8 mouse cellular contexts compared by ENCODE assay signal in the genomic region with DNA sequence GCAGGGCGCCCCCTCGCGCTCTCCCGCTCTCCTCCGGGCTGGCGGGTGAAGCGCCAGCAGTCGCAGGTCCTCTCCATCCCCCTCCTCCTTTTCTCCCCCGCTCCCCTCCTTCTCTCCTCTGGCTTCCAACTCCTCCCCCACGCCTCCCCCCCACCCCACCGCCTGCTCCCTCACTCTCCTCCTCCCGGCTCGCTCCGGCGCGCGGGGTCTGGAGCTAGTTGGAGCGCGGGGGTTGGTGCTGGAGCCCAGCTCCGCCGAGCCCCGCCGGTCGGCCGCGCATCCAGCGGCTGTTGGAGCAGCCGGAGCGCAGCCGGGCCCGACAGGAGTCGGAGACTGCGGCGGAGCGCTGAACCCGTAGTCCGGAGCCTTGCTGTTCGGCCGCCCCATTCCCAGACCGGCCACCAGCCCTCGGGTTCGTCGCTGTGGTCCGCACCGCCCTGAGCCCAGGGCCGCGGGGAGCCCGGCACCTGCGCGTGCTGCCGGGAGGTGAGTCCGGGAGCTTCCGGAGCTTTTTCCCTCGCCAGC. TPM values are rescaled to one million over a fixed set of nuclear protein-coding genes. Genes with fewer than 3 reads are reported as not detected.
DNase-seq lines count a peak whose midpoint lies in the region; ATAC-seq and TF ChIP-seq lines count a peak whose summit lies in the region.

A gene (plus strand): TSS at position 29 of the 525 bp plus-strand sequence.

- peak within 1 kb of the TSS; percentile 64 for H3K9ac ChIP-seq in forebrain, embryonic 15.5 days (replicated peaks)
- H3K9ac ChIP-seq in hindbrain, embryonic 14.5 days, result peak within 1 kb of the TSS; percentile 78

- peak within 1 kb of the TSS; percentile 59 for H3K4me3 ChIP-seq in brown adipose tissue, adult 24 weeks (ENCODE audit: insufficient read depth, low read depth, low read length)
- peak within 1 kb of the TSS; percentile 93 for H3K4me3 ChIP-seq in forebrain, embryonic 15.5 days
- peak within 1 kb of the TSS; percentile 73 for H3K4me3 ChIP-seq in hindbrain, embryonic 14.5 days (replicated peaks; ENCODE audit: low read length)
- peak within 1 kb of the TSS; percentile 46 for H3K4me3 ChIP-seq in small intestine, adult 2 months (ENCODE audit: low read depth, low read length)

- no peak for TF ChIP-seq POLR2A in small intestine, adult 2 months (IDR thresholded peaks at IDR 0.05; ENCODE audit: low read depth, low read length)

- peak; percentile 94 for DNase-seq in Muller cell, postnatal 12 days (ENCODE audit: inconsistent ontology term)
- DNase-seq in hindbrain, embryonic 14.5 days (ENCODE audit: low spot score), result peak; percentile 77
- peak; percentile 49 to 60 for DNase-seq in layer of hippocampus, postnatal 36 days
- peak; percentile 91 for DNase-seq in mesoderm, embryonic 11.5 days (ENCODE audit: low read depth, low spot score)

- no peak within 1 kb of the TSS for H3K27ac ChIP-seq in brown adipose tissue, adult 24 weeks (replicated peaks; ENCODE audit: low read depth, low read length)
- peak within 1 kb of the TSS; percentile 88 for H3K27ac ChIP-seq in forebrain, embryonic 15.5 days (replicated peaks)
- H3K27ac ChIP-seq in hindbrain, embryonic 14.5 days, result peak within 1 kb of the TSS; percentile 82
- H3K27ac ChIP-seq in small intestine, adult 2 months (ENCODE audit: insufficient read depth, low read depth, low read length), result no peak within 1 kb of the TSS

- H3K36me3 ChIP-seq in forebrain, embryonic 15.5 days, result no peaks in the 10 kb centered on the region
- H3K36me3 ChIP-seq in hindbrain, embryonic 14.5 days (replicated peaks; ENCODE audit: control insufficient read depth, insufficient read depth), result no peaks in the 10 kb centered on the region
- H3K36me3 ChIP-seq in small intestine, adult 2 months (ENCODE audit: control insufficient read depth, insufficient read depth, low read length), result no peaks in the 10 kb centered on the region

- no peak for TF ChIP-seq CTCF in small intestine, adult 2 months (IDR thresholded peaks at IDR 0.05; ENCODE audit: extremely low read depth, insufficient read length, insufficient replicate concordance, low read depth, low read length)

- H3K9me3 ChIP-seq in forebrain, embryonic 15.5 days, result no peaks in the 10 kb centered on the region
- no peaks in the 10 kb centered on the region for H3K9me3 ChIP-seq in hindbrain, embryonic 14.5 days (ENCODE audit: control insufficient read depth, low read length)

- no peaks in the 10 kb centered on the region for H3K4me1 ChIP-seq in brown adipose tissue, adult 24 weeks (ENCODE audit: control insufficient read depth, insufficient read depth, insufficient read length, low read length)
- peaks cover 33% of the 10 kb centered on the region for H3K4me1 ChIP-seq in forebrain, embryonic 15.5 days
- H3K4me1 ChIP-seq in hindbrain, embryonic 14.5 days (replicated peaks; ENCODE audit: control insufficient read depth, insufficient read depth, low read length), result peaks cover 11% of the 10 kb centered on the region
- no peaks in the 10 kb centered on the region for H3K4me1 ChIP-seq in small intestine, adult 2 months (ENCODE audit: control insufficient read depth, insufficient read depth, insufficient read length, low read length)

- peak; percentile 88 for ATAC-seq in forebrain, embryonic 15.5 days (replicated peaks)
- ATAC-seq in hindbrain, embryonic 14.5 days (ENCODE audit: low FRiP score), result peak; percentile 88
- ATAC-seq in monocyte, adult 5-6 weeks (replicated peaks; ENCODE audit: insufficient number of reproducible peaks, low FRiP score, low TSS enrichment, poor library complexity, severe bottlenecking), result no peak

- peak within 1 kb of the TSS; percentile 94 for H3K4me2 ChIP-seq in forebrain, embryonic 15.5 days (replicated peaks)
- peak within 1 kb of the TSS; percentile 90 for H3K4me2 ChIP-seq in hindbrain, embryonic 14.5 days (replicated peaks)

- WGBS in forebrain, embryonic 15.5 days, result 1% methylated on average over 41 of the region's 54 CpGs
- WGBS in hindbrain, embryonic 14.5 days, result 0% methylated on average over 47 of the region's 54 CpGs
- 1% methylated on average over 54 of the region's 54 CpGs for WGBS in small intestine, adult 2 months

- peaks cover 8% of the 10 kb centered on the region for H3K27me3 ChIP-seq in forebrain, embryonic 15.5 days
- H3K27me3 ChIP-seq in hindbrain, embryonic 14.5 days (ENCODE audit: control insufficient read depth, insufficient read depth, low read length), result no peaks in the 10 kb centered on the region
- H3K27me3 ChIP-seq in small intestine, adult 2 months (ENCODE audit: control insufficient read depth, insufficient read depth, low read length), result peaks cover 26% of the 10 kb centered on the region

RNA-seq across cellular contexts. Expression of the gene that starts here (rescaled TPM):
- polyA plus RNA-seq in brown adipose tissue, adult 24 weeks (2012; ENCODE audit: insufficient read depth, insufficient read length, missing spikeins), result not detected in 2 replicates
- 31.5 and 34.0 TPM in 2 replicates for polyA plus RNA-seq in forebrain, embryonic 15.5 days (2015; fragmentation: Nextera tagmentation; extraction: Ambion mirVana)
- 15.4 and 16.7 TPM in 2 replicates for polyA plus RNA-seq in hindbrain, embryonic 14.5 days (2014; fragmentation: Nextera tagmentation; extraction: Ambion mirVana)
- 10 to 100 TPM; 15.5 to 18.8 TPM for total RNA-seq in layer of hippocampus, postnatal 36 days (2021)
- 0.46 and 0.49 TPM in 2 replicates for polyA plus RNA-seq in small intestine, adult 2 months (2012; rRNA removed)
- total RNA-seq in monocyte, adult 5-6 weeks (2017), result not detected in 3 replicates

Comparison
In these comparisons a context has a peak if more than half of its experiments do, and no peak if none do; other contexts are left out.
1. RNA of the gene that starts here (total RNA-seq): 15.5 to 18.8 TPM in layer of hippocampus, postnatal 36 days; not detected in monocyte, adult 5-6 weeks; every median in the first group is over 10 times any median in the second.
2. RNA of the gene that starts here (polyA plus RNA-seq): 31.5 to 34.0 TPM in forebrain, embryonic 15.5 days and 15.4 to 16.7 TPM in hindbrain, embryonic 14.5 days; 0.46 to 0.49 TPM in small intestine, adult 2 months and not detected in brown adipose tissue, adult 24 weeks; every median in the first group is over 10 times any median in the second.
3. H3K27ac ChIP-seq: peak in forebrain, embryonic 15.5 days (single experiment) and hindbrain, embryonic 14.5 days (single experiment); none in brown adipose tissue, adult 24 weeks (single experiment) and small intestine, adult 2 months (single experiment).
4. Peak in every context shown above with its lines, with median percentiles within 50 percentile points of each other: DNase-seq and H3K4me3 ChIP-seq.